Mouse (Mus musculus): ENCODE data around the gene Acbd6.

DNA sequence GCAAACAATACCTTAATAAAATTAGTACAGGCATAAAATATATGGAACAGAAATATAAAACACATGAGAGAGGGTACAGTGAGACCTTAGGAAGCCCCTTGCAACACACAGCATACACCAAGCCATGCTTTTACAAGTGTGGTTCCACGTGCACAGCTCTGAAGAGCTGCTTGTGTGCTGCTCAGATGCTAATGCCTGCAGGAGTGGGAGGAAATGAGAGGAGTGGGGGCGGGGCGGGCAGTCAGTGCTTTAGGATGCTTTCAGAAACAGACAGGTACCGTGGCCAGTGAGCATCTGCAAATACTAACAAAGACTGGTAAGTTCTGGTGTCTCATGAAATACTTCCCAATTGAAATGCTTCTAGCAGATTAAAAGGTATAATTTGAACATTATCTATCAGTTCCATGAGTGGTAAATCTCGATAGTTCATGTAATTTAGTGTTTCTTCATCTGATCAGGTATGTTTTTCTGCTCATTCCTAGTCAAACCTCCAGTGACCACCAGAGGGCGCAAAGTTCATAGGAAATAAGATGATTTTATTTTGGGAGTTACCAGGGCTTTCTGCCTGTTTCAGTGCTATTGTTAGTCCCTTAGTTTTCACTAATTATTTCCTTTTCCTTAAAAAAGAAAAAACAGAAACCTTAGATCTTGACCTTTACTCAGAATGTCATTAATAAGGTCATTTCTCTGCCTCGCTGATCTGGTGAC lies 17.2 kb downstream of the Acbd6 start:
- TF ChIP-seq CTCF (IDR thresholded peaks at IDR 0.05; ENCODE audit: extremely low read depth, insufficient read depth, low read length) (peak; percentile 30; the same call in 1 of the 2 replicates), POLR2A (IDR thresholded peaks at IDR 0.05; ENCODE audit: extremely low read depth, insufficient read depth, low read length) (no peak)
